Mouse (Mus musculus): ENCODE results near the gene Gm20547.

- TF ChIP-seq CTCF (IDR thresholded peaks at IDR 0.05; ENCODE audit: low read depth) (no peak), EP300 (IDR thresholded peaks at IDR 0.05; ENCODE audit: low read depth) (no peak)
Observed at GRCm38 (mm10) chr17:34895724-34896123, 13.9 kb upstream of the Gm20547 start.
